Mouse (Mus musculus): ENCODE measurements at regions not wholly inside any gene's neighbourhood (a gene's known extent, or its start where the extent isn't known, plus 50 kb on each side); places are given as distances from the start of the nearest gene placed in this dataset.

DNA sequence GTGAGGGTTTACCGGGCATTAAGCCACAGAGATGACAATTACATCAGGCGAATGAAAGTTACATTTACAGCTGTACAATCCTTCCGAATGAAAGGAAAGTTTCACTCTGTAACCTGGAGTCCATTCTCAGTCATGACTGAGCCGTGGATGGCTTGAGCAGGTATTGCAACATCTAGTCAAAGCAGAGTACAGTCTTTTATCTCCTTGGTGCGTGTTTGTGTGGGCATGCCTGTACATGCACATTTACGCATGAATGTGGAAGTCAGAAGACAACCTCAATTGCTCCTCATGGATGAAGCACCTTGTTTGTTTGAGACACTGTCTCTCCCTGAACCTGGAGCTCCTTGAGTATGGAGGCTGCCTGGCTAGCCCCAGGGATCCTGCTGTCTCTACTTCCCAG, 175.9 kb upstream of the Cxcr4 start:
- WGBS, result 88% methylated on average over 6 of the region's 6 CpGs
- Histone ChIP-seq H3K9ac (ENCODE audit: low read depth, low read length) (no peak overlapping the region), H3K4me2 (no peak overlapping the region), H3K4me1 (replicated peaks; ENCODE audit: control insufficient read depth, insufficient read depth, low read length) (no peaks in the 10 kb centered on the region), H3K27ac (ENCODE audit: low read depth, low read length) (no peak overlapping the region), H3K4me3 (ENCODE audit: low read depth, low read length) (no peak overlapping the region), H3K9me3 (ENCODE audit: control insufficient read depth, low read length) (no peaks in the 10 kb centered on the region), H3K27me3 (replicated peaks; ENCODE audit: control insufficient read depth, insufficient read depth, low read length) (no peaks in the 10 kb centered on the region), H3K36me3 (ENCODE audit: control insufficient read depth, insufficient read depth, low read length) (no peaks in the 10 kb centered on the region)
- no peak for DNase-seq (ENCODE audit: low spot score)
- no peak for ATAC-seq (replicated peaks; ENCODE audit: low FRiP score)

DNA sequence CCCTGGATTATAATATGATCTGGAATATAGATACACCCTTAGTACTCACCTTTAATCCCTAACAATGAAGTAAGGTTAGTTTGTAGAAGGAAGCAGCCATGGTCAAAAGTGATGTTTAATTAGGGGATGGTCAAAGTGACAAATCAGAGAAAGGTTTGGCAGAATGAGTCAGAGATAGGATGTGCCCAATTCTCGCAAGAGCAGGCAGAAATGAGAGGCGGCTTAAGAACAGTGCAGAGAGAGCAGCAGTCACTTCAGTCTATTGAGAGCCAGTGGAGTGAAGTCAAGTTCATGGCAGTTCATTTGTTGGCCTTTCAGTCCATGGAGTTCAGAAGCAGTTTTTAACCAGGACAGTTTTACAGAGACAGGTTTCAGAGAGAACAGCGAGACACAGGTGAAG, 175.3 kb upstream of the Cxcr4 start:
- 78% methylated on average over 3 of the region's 3 CpGs for WGBS
- H3K27ac ChIP-seq (ENCODE audit: low read depth, low read length), result no peak overlapping the region
- no peaks in the 10 kb centered on the region for H3K4me1 ChIP-seq (replicated peaks; ENCODE audit: control insufficient read depth, insufficient read depth, low read length)
- ATAC-seq (replicated peaks; ENCODE audit: low FRiP score) (no peak), DNase-seq (ENCODE audit: low spot score) (no peak)
- no peak overlapping the region for H3K9ac ChIP-seq (ENCODE audit: low read depth, low read length)
- H3K4me3 ChIP-seq (ENCODE audit: low read depth, low read length), result no peak overlapping the region
- H3K36me3 ChIP-seq (ENCODE audit: control insufficient read depth, insufficient read depth, low read length), result no peaks in the 10 kb centered on the region
- H3K27me3 ChIP-seq (replicated peaks; ENCODE audit: control insufficient read depth, insufficient read depth, low read length), result no peaks in the 10 kb centered on the region
- H3K9me3 ChIP-seq (ENCODE audit: control insufficient read depth, low read length), result no peaks in the 10 kb centered on the region
- H3K4me2 ChIP-seq, result no peak overlapping the region

DNA sequence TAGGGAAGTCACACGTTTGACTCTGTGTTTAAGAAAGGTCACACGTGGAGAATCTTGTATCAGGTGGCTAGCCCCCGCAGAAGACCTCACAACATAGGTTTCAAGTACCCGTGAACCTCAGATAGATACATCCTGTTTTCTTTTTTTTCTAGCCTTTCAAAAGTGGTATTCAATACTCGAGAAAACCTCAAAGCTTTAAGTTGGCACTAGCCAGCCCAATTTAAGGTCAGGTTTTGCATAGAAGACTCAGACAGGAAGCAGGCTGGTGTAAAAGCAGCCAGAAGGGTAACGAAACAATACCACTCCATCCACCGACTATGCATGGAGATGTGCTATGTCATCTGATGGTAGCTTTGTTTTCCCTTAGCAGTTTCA, 174.8 kb upstream of the Cxcr4 start:
- WGBS, result 67% methylated on average over 7 of the region's 7 CpGs
- Histone ChIP-seq H3K27me3 (replicated peaks; ENCODE audit: control insufficient read depth, insufficient read depth, low read length) (no peaks in the 10 kb centered on the region), H3K27ac (ENCODE audit: low read depth, low read length) (no peak overlapping the region), H3K4me3 (ENCODE audit: low read depth, low read length) (no peak overlapping the region), H3K9me3 (ENCODE audit: control insufficient read depth, low read length) (no peaks in the 10 kb centered on the region), H3K36me3 (ENCODE audit: control insufficient read depth, insufficient read depth, low read length) (no peaks in the 10 kb centered on the region), H3K4me2 (no peak overlapping the region), H3K4me1 (replicated peaks; ENCODE audit: control insufficient read depth, insufficient read depth, low read length) (no peaks in the 10 kb centered on the region), H3K9ac (ENCODE audit: low read depth, low read length) (no peak overlapping the region)
- DNase-seq (ENCODE audit: low spot score) (no peak), ATAC-seq (replicated peaks; ENCODE audit: low FRiP score) (no peak)

DNA sequence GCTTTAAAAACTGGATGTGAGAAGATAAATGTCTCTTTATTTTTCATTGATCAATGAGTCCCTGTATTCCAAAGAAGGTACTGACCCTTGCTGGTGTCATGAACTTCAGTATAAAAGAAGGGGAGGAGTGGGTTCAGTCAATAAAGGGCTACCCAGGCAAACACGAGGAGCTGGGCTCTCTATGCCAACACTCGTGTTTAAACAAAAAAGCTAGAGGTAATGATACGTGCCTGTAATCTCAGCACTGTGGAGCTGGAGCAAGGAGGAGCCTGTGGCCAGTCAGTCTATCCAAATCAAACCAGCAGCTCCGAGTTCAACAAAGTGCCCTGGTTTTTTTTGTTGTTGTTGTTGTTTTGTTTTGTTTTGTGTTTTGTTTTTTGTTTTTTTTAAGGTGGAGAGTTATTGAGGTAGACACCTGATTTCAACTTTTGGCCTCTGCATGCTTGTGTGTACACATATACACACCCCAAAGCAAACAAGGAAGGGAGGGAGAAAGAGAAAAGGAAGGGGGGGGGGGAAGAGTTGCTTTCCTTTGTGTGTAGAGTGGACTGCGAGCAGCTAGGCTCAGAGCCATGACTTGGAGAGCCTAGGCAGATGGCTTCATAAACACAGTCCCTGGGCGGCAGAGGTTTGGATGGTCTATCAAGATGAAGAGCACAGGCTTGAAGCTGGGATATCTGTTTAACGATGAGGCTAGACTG, 174.2 kb upstream of the Cxcr4 start:
- Histone ChIP-seq H3K4me3 (ENCODE audit: low read depth, low read length) (no peak overlapping the region), H3K27ac (ENCODE audit: low read depth, low read length) (no peak overlapping the region), H3K27me3 (replicated peaks; ENCODE audit: control insufficient read depth, insufficient read depth, low read length) (no peaks in the 10 kb centered on the region), H3K9ac (ENCODE audit: low read depth, low read length) (no peak overlapping the region), H3K9me3 (ENCODE audit: control insufficient read depth, low read length) (no peaks in the 10 kb centered on the region), H3K36me3 (ENCODE audit: control insufficient read depth, insufficient read depth, low read length) (no peaks in the 10 kb centered on the region), H3K4me2 (no peak overlapping the region), H3K4me1 (replicated peaks; ENCODE audit: control insufficient read depth, insufficient read depth, low read length) (no peaks in the 10 kb centered on the region)
- DNase-seq (ENCODE audit: low spot score) (no peak), ATAC-seq (replicated peaks; ENCODE audit: low FRiP score) (no peak)
- 69% methylated on average over 7 of the region's 7 CpGs for WGBS

DNA sequence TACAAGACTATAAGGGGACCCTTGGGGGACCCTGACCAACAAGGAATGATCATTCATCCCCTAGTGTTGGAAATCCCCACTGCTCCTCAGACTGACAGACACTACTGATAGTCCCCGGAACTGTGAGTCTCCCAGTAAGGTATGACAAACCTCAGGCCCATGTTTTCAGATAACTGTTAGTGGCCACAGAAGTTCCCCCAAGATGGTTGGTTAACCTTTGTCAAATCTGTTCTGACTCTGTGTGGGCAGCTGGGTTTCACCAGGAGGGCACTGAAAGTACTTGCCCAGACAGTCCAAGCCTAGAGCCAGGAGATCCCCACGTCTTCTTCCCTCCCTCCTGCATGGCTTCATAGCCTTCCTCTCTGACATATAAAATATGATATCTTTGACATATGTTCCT, 173.5 kb upstream of the Cxcr4 start:
- H3K27me3 ChIP-seq (replicated peaks; ENCODE audit: control insufficient read depth, insufficient read depth, low read length), result no peaks in the 10 kb centered on the region
- no peaks in the 10 kb centered on the region for H3K36me3 ChIP-seq (ENCODE audit: control insufficient read depth, insufficient read depth, low read length)
- H3K4me3 ChIP-seq (ENCODE audit: low read depth, low read length), result no peak overlapping the region
- H3K4me2 ChIP-seq, result no peak overlapping the region
- H3K9ac ChIP-seq (ENCODE audit: low read depth, low read length), result no peak overlapping the region
- DNase-seq (ENCODE audit: low spot score) (no peak), ATAC-seq (replicated peaks; ENCODE audit: low FRiP score) (no peak)
- H3K27ac ChIP-seq (ENCODE audit: low read depth, low read length), result no peak overlapping the region
- no peaks in the 10 kb centered on the region for H3K9me3 ChIP-seq (ENCODE audit: control insufficient read depth, low read length)
- H3K4me1 ChIP-seq (replicated peaks; ENCODE audit: control insufficient read depth, insufficient read depth, low read length), result no peaks in the 10 kb centered on the region
- WGBS, result 70% methylated on average over 2 of the region's 2 CpGs

DNA sequence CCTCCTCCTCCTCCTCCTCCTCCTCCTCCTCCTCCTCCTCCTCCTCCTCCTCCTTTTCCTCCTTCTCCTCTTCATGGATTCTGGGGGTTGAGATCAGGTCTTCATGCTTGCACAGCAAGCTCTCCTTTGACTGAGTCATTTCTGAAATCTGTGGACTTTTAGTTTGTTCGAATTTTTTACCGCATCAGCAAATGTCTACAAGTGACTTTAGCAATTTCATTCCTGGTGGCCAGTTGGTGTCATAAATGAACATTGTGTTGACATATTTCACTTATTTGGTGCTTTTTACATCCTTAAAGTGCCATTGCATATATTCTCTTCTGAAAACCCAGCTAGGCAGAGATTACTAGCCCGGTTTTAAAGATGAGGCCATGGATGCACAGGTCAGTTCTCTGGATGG, 173.0 kb upstream of the Cxcr4 start:
- H3K9me3 ChIP-seq (ENCODE audit: control insufficient read depth, low read length), result no peaks in the 10 kb centered on the region
- DNase-seq (ENCODE audit: low spot score) (no peak), ATAC-seq (replicated peaks; ENCODE audit: low FRiP score) (no peak)
- H3K27ac ChIP-seq (ENCODE audit: low read depth, low read length), result no peak overlapping the region
- H3K4me1 ChIP-seq (replicated peaks; ENCODE audit: control insufficient read depth, insufficient read depth, low read length), result no peaks in the 10 kb centered on the region
- 84% methylated on average over 3 of the region's 3 CpGs for WGBS
- no peak overlapping the region for H3K4me2 ChIP-seq
- no peak overlapping the region for H3K9ac ChIP-seq (ENCODE audit: low read depth, low read length)
- H3K36me3 ChIP-seq (ENCODE audit: control insufficient read depth, insufficient read depth, low read length), result no peaks in the 10 kb centered on the region
- no peaks in the 10 kb centered on the region for H3K27me3 ChIP-seq (replicated peaks; ENCODE audit: control insufficient read depth, insufficient read depth, low read length)
- H3K4me3 ChIP-seq (ENCODE audit: low read depth, low read length), result no peak overlapping the region

DNA sequence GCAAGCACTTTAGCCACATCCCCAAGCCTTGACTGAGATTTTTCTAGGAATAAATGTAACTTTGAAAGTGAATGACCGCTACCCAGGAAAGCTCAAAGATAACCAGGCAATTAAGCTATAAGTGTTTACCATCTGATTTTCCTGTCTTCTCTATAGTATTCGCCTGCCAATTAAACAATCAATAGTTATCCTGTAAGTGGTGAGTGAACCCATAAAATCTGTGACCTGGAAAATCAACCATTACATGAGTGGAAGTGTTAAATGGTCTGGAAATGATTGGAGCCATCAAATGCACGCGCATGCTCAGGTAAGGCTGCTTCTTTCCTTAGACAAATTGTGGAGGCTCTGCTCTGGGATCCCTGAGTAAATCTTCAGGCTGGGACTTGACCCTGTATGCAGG, 170.8 kb upstream of the Cxcr4 start:
- DNase-seq (ENCODE audit: low spot score) (no peak), ATAC-seq (replicated peaks; ENCODE audit: low FRiP score) (no peak)
- Histone ChIP-seq H3K4me3 (ENCODE audit: low read depth, low read length) (no peak overlapping the region), H3K27ac (ENCODE audit: low read depth, low read length) (no peak overlapping the region), H3K27me3 (replicated peaks; ENCODE audit: control insufficient read depth, insufficient read depth, low read length) (no peaks in the 10 kb centered on the region), H3K4me2 (no peak overlapping the region), H3K9me3 (ENCODE audit: control insufficient read depth, low read length) (no peaks in the 10 kb centered on the region), H3K4me1 (replicated peaks; ENCODE audit: control insufficient read depth, insufficient read depth, low read length) (no peaks in the 10 kb centered on the region), H3K9ac (ENCODE audit: low read depth, low read length) (no peak overlapping the region), H3K36me3 (ENCODE audit: control insufficient read depth, insufficient read depth, low read length) (no peaks in the 10 kb centered on the region)
- 81% methylated on average over 4 of the region's 4 CpGs for WGBS

DNA sequence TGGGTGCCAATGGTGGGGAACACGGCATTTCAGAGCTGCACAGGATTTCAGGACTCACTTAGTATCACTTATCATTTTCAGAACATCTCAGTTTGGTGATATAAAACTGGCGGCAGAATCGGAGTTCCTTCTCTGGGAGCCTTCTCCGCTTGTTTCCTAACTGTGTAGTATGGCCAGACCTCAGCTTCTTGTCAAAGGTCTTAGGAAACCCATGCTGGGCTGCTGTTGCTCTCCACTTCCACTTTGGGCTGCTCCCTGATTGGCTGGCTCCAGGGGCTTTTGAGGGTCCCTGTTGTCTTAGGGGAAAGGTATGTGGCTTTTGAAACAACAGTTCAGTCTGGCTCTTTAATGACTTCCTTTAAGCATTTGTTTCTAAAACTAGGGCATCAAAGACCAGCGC, 170.0 kb upstream of the Cxcr4 start:
- no peak for DNase-seq (ENCODE audit: low spot score)
- no peak overlapping the region for H3K9ac ChIP-seq (ENCODE audit: low read depth, low read length)
- 61% methylated on average over 5 of the region's 5 CpGs for WGBS
- no peak overlapping the region for H3K4me2 ChIP-seq
- no peaks in the 10 kb centered on the region for H3K4me1 ChIP-seq (replicated peaks; ENCODE audit: control insufficient read depth, insufficient read depth, low read length)
- no peak overlapping the region for H3K27ac ChIP-seq (ENCODE audit: low read depth, low read length)
- H3K27me3 ChIP-seq (replicated peaks; ENCODE audit: control insufficient read depth, insufficient read depth, low read length), result no peaks in the 10 kb centered on the region
- no peak overlapping the region for H3K4me3 ChIP-seq (ENCODE audit: low read depth, low read length)
- no peaks in the 10 kb centered on the region for H3K36me3 ChIP-seq (ENCODE audit: control insufficient read depth, insufficient read depth, low read length)
- no peak for ATAC-seq (replicated peaks; ENCODE audit: low FRiP score)
- no peaks in the 10 kb centered on the region for H3K9me3 ChIP-seq (ENCODE audit: control insufficient read depth, low read length)

DNA sequence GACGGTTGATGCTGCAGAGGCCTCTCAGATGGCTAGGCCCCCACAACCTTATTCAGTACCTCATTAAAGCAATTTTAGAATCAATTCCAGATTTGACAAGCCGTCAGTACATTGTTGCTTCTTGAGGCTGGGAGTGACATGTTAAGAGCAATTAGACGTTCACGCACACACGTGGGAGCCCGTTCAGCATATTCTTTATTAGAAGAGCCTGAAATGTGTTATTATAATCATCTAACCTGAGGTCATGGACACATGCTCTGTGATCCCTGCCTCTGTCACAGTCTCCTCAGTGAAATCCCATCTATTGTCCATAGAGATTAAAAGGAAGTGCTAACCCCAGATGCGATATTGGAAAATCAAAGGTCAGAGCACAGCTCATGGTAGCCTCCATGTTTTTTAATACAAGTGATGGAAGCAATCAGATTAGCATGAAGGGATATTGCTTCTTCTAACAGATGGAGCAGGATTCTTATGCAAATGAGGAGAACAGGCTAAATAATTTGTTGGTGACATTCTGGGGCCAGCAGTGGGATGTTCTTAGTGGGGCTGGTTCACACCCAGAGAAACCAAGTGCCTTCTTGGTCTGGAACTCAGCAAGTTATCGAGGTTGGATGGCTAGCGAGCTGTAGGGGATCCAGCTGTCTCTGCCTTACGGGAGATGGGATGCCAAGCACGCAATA, 166.8 kb upstream of the Cxcr4 start:
- H3K27me3 ChIP-seq (replicated peaks; ENCODE audit: control insufficient read depth, insufficient read depth, low read length), result no peaks in the 10 kb centered on the region
- no peak overlapping the region for H3K4me2 ChIP-seq
- H3K4me1 ChIP-seq (replicated peaks; ENCODE audit: control insufficient read depth, insufficient read depth, low read length), result no peaks in the 10 kb centered on the region
- H3K36me3 ChIP-seq (ENCODE audit: control insufficient read depth, insufficient read depth, low read length), result no peaks in the 10 kb centered on the region
- no peak overlapping the region for H3K27ac ChIP-seq (ENCODE audit: low read depth, low read length)
- DNase-seq (ENCODE audit: low spot score), result no peak
- H3K4me3 ChIP-seq (ENCODE audit: low read depth, low read length), result no peak overlapping the region
- no peak overlapping the region for H3K9ac ChIP-seq (ENCODE audit: low read depth, low read length)
- no peak for ATAC-seq (replicated peaks; ENCODE audit: low FRiP score)
- WGBS, result 89% methylated on average over 11 of the region's 11 CpGs
- H3K9me3 ChIP-seq (ENCODE audit: control insufficient read depth, low read length), result no peaks in the 10 kb centered on the region

Measured in liver, embryonic 11.5 days (tissue).